Mouse (Mus musculus) ES-E14 (cell line): ENCODE measurements around the gene Vapa. TPM values are rescaled to one million over a fixed set of nuclear protein-coding genes. Genes with fewer than 3 reads are reported as not detected.

Experiments
- DNase-seq: peaks from one replicate; pipeline ENCODE4 v3.0.0-alpha.2; 2013; ENCODE audit warnings: low read depth, low spot score
- H3K27ac ChIP-seq: 2 replicates; pipeline ENCODE4 v1.5.1; 2012; ENCODE audit warnings: low read depth, mild to moderate bottlenecking, low read length, moderate library complexity, mixed read lengths; ENCODE audit not compliant: poor library complexity, insufficient read depth, severe bottlenecking
- H3K36me3 ChIP-seq: 2 replicates; pipeline ENCODE4 v1.6.1; 2012; ENCODE audit warnings: mild to moderate bottlenecking, low read length, moderate library complexity, mixed read lengths; ENCODE audit not compliant: control insufficient read depth, poor library complexity, insufficient read depth, severe bottlenecking
- H3K4me1 ChIP-seq, 2 experiments: fragments of 150-350 bp in 1 of 2; sonication (generic) in 1 of 2; 2 replicates each; pipeline ENCODE4 v1.6.1; 2012; ENCODE audit warnings: low read length in 2 of 2, mild to moderate bottlenecking in 1 of 2, mixed read lengths in 1 of 2; ENCODE audit not compliant: control insufficient read depth in 2 of 2, insufficient read depth in 2 of 2, poor library complexity in 1 of 2
- H3K4me3 ChIP-seq, 2 experiments: fragments of 150-350 bp in 1 of 2; sonication (generic) in 1 of 2; 2 replicates each; pipeline ENCODE4 v1.5.1; 2012; ENCODE audit warnings: low read length in 2 of 2, low read depth in 1 of 2, mild to moderate bottlenecking in 1 of 2, mixed read lengths in 1 of 2; ENCODE audit not compliant: insufficient read depth in 1 of 2, poor library complexity in 1 of 2, severe bottlenecking in 1 of 2
- H3K9ac ChIP-seq: 2 replicates; pipeline ENCODE4 v1.6.1; 2012; ENCODE audit warnings: low read depth, mild to moderate bottlenecking, low read length, mixed read lengths; ENCODE audit not compliant: poor library complexity, insufficient read depth, severe bottlenecking
- H3K9me3 ChIP-seq: fragments of 150-350 bp; sonication (generic); 2 replicates; pipeline ENCODE4 v1.6.1; 2012; ENCODE audit warnings: low read depth, mild to moderate bottlenecking, low read length; ENCODE audit not compliant: control insufficient read depth, insufficient read depth
- CHD2 ChIP-seq: IDR thresholded peaks from 2 replicates; pipeline ENCODE4 v1.6.1; 2014; ENCODE audit warnings: mild to moderate bottlenecking, low read depth, low read length, inconsistent platforms
- HCFC1 ChIP-seq: IDR thresholded peaks from 2 replicates; pipeline ENCODE4 v1.6.1; 2012; ENCODE audit warnings: low read length, inconsistent platforms, borderline replicate concordance; ENCODE audit not compliant: insufficient read depth
- MAFK ChIP-seq: IDR thresholded peaks from 2 replicates; pipeline ENCODE4 v1.6.1; 2014; ENCODE audit warnings: mild to moderate bottlenecking, low read depth, low read length, inconsistent platforms; ENCODE audit not compliant: insufficient read depth
- ZC3H11A ChIP-seq: IDR thresholded peaks from 2 replicates; pipeline ENCODE4 v1.6.1; 2012; ENCODE audit warnings: low read depth, mild to moderate bottlenecking, inconsistent platforms, low read length, borderline replicate concordance
- ZNF384 ChIP-seq: IDR thresholded peaks from 2 replicates; pipeline ENCODE4 v1.6.1; 2012; ENCODE audit warnings: low read depth, low read length, inconsistent platforms
- in situ Hi-C, 2 experiments: fragments of 600-800 bp; cut with MboI; formaldehyde crosslinking; loops; one replicate each; pipeline ENCODE4 v1.15.1; 2025; ENCODE audit warnings: low sequenced_read_pairs in 2 of 2, inconsistent platforms in 1 of 2; ENCODE audit not compliant: unreplicated experiment in 2 of 2
- total RNA-seq: library from RNA; depleted of rRNA; stranded (reverse); fragments of 300-350 nt; gene quantifications from 2 replicates; pipeline ENCODE4 v1.2.3, GENCODE M21; 2012

Gene Vapa
- total RNA-seq, 1 experiment, result 78.0 TPM

- TF ChIP-seq ZC3H11A, result no peak
- TF ChIP-seq ZNF384, result no peak
- TF ChIP-seq MAFK, result no peak
- no peak for TF ChIP-seq HCFC1
- TF ChIP-seq CHD2, result no peak
- Histone ChIP-seq H3K4me1 (peaks cover 8 to 17% of the 10 kb centered on the region in 2 experiments), H3K27ac (no peak overlapping the region), H3K4me3 (no peak overlapping the region), H3K36me3 (no peaks in the 10 kb centered on the region), H3K9me3 (no peaks in the 10 kb centered on the region), H3K9ac (no peak overlapping the region)
- in situ Hi-C loops, result no loop called here
- no peak for DNase-seq
These were observed 35.2 kb upstream of the Vapa start for GRCm38 (mm10) chr17:65648371-65649174.

- no peak for TF ChIP-seq MAFK
- no peak for TF ChIP-seq ZNF384
- no peak for TF ChIP-seq ZC3H11A
- no peak for TF ChIP-seq HCFC1
- no peak for TF ChIP-seq CHD2
- in situ Hi-C loops, result no loop called here
- H3K4me3 ChIP-seq, result no peak overlapping the region
These were observed 34.6 kb upstream of the Vapa start for GRCm38 (mm10) chr17:65647961-65648360.

DNA sequence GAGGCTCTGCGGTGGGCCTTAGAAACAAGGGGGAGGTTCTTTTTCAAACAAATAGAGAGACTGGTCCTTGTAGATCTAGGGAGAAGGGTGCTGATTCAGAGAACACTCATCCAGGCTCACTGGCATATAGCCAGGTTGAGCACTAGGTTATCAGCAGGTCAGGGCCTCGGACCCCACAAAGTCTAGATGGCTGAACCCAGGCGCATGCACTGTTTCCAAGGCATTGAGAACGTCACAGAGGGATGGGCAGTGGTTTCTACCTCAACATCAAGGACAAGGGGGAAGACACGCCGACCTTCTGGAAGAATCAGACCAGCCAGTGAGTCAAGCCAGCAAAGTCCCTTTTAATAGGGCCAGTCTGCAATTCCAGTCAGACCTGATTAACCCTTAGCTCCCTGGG, 33.9 kb upstream of the Vapa start:
- no peak overlapping the region for H3K4me3 ChIP-seq
- in situ Hi-C loops, result no loop called here
- no peak for DNase-seq
- no peaks in the 10 kb centered on the region for H3K9me3 ChIP-seq
- no peak overlapping the region for H3K27ac ChIP-seq
- no peaks in the 10 kb centered on the region for H3K36me3 ChIP-seq
- TF ChIP-seq ZNF384, result no peak; the same call in 1 of the 2 replicates
- TF ChIP-seq ZC3H11A, result no peak
- no peak for TF ChIP-seq MAFK
- TF ChIP-seq HCFC1, result no peak
- TF ChIP-seq CHD2, result no peak
- no peak overlapping the region for H3K9ac ChIP-seq
- peaks cover 9 to 17% of the 10 kb centered on the region in 2 experiments for H3K4me1 ChIP-seq

More at GRCm38 (mm10) chr17:65647961-65648360, 34.6 kb upstream of the Vapa start:
- no peak for DNase-seq
- Histone ChIP-seq H3K27ac (no peak overlapping the region), H3K36me3 (no peaks in the 10 kb centered on the region), H3K9ac (no peak overlapping the region), H3K4me1 (peaks cover 9 to 17% of the 10 kb centered on the region in 2 experiments), H3K9me3 (no peaks in the 10 kb centered on the region)

GRCm38 (mm10) chr17:65643579-65643978, 30.2 kb upstream of the Vapa start:
- Histone ChIP-seq H3K36me3 (no peaks in the 10 kb centered on the region), H3K4me3 (no peak overlapping the region), H3K9ac (no peak overlapping the region), H3K9me3 (no peaks in the 10 kb centered on the region), H3K4me1 (peaks cover 6 to 9% of the 10 kb centered on the region in 2 experiments), H3K27ac (no peak overlapping the region)
- no peak for DNase-seq
- in situ Hi-C loops, result no loop called here
- no peak for TF ChIP-seq ZC3H11A
- TF ChIP-seq CHD2, result no peak
- TF ChIP-seq HCFC1, result no peak
- no peak for TF ChIP-seq ZNF384
- no peak for TF ChIP-seq MAFK
